15 mouse cellular contexts compared by ENCODE assay signal in the genomic region with DNA sequence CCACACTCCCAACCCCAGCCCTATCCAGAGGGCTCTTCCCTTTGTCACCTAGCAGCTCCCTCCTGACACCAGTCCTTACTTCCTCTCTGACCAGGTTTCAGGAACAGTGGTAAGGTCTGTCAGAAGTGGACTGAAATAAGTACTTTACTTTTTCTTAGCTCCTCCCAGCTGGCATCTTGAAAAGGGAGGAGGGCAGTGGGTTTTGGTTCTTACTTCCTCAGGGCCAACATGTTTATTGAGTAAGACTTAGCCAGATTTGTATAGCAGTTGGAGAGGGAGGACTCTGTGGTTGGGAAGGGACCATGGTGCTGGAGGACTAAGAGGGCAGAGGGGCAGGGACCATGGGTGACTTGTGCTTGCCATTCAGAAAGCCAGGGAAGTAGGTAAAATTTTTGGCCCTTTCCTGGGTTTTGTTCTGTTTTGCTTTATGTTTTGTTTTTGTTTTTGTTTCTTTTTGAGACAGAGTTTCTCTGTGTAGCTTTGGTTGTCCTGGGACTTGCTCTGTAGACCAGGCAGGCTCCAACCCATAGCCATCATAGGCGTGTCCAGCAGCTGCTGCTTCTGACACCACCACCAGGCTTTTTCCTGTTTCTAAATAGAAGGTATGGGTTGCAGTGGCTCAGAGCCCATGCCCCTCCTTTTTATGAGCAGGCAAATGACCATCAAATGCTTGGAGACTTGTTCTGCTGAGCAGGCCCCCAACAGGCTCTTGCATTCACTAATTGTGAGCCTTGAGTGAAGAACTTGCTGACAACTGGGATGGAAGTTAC. TPM values are rescaled to one million over a fixed set of nuclear protein-coding genes. Genes with fewer than 3 reads are reported as not detected.
DNase-seq lines count a peak whose midpoint lies in the region; ATAC-seq and TF ChIP-seq lines count a peak whose summit lies in the region.
"Not testable (repeated sequence)": the region's sequence is repeated elsewhere in the genome, so short reads cannot be mapped to it uniquely, and the experiment has no call there.
"Had no signal": no experiment of that assay in that cellular context is flagged by ENCODE, and none has a peak within 500 bp of the region (broad histone marks: within the 10 kb centered on the region; RNA-seq: fewer than 3 reads in every experiment).

A gene (minus strand): TSS at position 110 of the 770 bp plus-strand sequence.

- H3K9ac ChIP-seq in liver, embryonic 14.5 days (replicated peaks); lung, postnatal 0 days (replicated peaks; ENCODE audit: low read depth): not testable (repeated sequence)

- not testable (repeated sequence) for H3K9me3 ChIP-seq in liver, embryonic 14.5 days (ENCODE audit: control insufficient read depth, low read length); lung, postnatal 0 days (ENCODE audit: low read length)

- DNase-seq in induced T-regulatory cell, adult 2 months (ENCODE audit: low read depth), result peak; percentile 31
- DNase-seq in liver, embryonic 14.5 days (ENCODE audit: low read depth in 3 of 3, low spot score in 3 of 3), result not testable (repeated sequence)
- peak; percentile 39 for DNase-seq in lung, postnatal 0 days (ENCODE audit: low spot score)
- peak; percentile 27 for DNase-seq in splenic B cell, adult 2 months (ENCODE audit: low read depth, low spot score)

- H3K36me3 ChIP-seq in C2C12 (ENCODE audit: control insufficient read depth, insufficient read depth); liver, embryonic 14.5 days (replicated peaks; ENCODE audit: control insufficient read depth, insufficient read depth, low read depth); lung, postnatal 0 days (ENCODE audit: insufficient read depth, low read length); splenic B cell, adult 2 months (ENCODE audit: control insufficient read depth, insufficient read depth, low read length, poor library complexity, severe bottlenecking): not testable (repeated sequence)

- H3K4me1 ChIP-seq in liver, embryonic 14.5 days (replicated peaks; ENCODE audit: control insufficient read depth in 2 of 2, insufficient read depth in 2 of 2, low read length in 1 of 2); lung, postnatal 0 days (ENCODE audit: insufficient read depth, low read depth, low read length): not testable (repeated sequence)

- H3ac ChIP-seq in C2C12 (ENCODE audit: control insufficient read depth, insufficient read length, low read depth), result not testable (repeated sequence)

- not testable (repeated sequence) for H3K79me2 ChIP-seq in C2C12 (ENCODE audit: control insufficient read depth, insufficient read depth)

- H3K4me2 ChIP-seq in liver, embryonic 14.5 days (ENCODE audit: low read depth); lung, postnatal 0 days (replicated peaks; ENCODE audit: low read depth, low read length): not testable (repeated sequence)

- 0% methylated on average over 1 of the region's 1 CpGs for WGBS in liver, embryonic 14.5 days (ENCODE audit: insufficient replicate concordance)
- WGBS in lung, postnatal 0 days, result 67% methylated on average over 1 of the region's 1 CpGs

- not testable (repeated sequence) for H3K79me3 ChIP-seq in C2C12 (ENCODE audit: low read depth)

- TF ChIP-seq CTCF in C2C12 (IDR thresholded peaks at IDR 0.05; ENCODE audit: control insufficient read depth, insufficient read depth, insufficient read length); liver, embryonic 14.5 days (IDR thresholded peaks at IDR 0.05; ENCODE audit: low read depth); lung, postnatal 0 days (IDR thresholded peaks at IDR 0.05): not testable (repeated sequence)

- not testable (repeated sequence) for H3K4me3 ChIP-seq in C2C12 (ENCODE audit: insufficient read depth, poor library complexity, severe bottlenecking); liver, embryonic 14.5 days (ENCODE audit: insufficient read depth in 1 of 2, low read depth in 2 of 2, low read length in 2 of 2); lung, postnatal 0 days (ENCODE audit: low read depth, low read length)

- not testable (repeated sequence) for TF ChIP-seq EP300 in liver, embryonic 14.5 days (IDR thresholded peaks at IDR 0.05; ENCODE audit: low read depth); lung, postnatal 0 days (IDR thresholded peaks at IDR 0.05)

- H3K27ac ChIP-seq in liver, embryonic 14.5 days; lung, postnatal 0 days (ENCODE audit: low read length): not testable (repeated sequence)

- not testable (repeated sequence) for H3K27me3 ChIP-seq in C2C12 (ENCODE audit: control insufficient read depth, insufficient read depth, insufficient read length); liver, embryonic 14.5 days (ENCODE audit: control insufficient read depth, insufficient read depth, low read length); lung, postnatal 0 days (replicated peaks; ENCODE audit: insufficient read depth, low read length); splenic B cell, adult 2 months (ENCODE audit: control insufficient read depth, insufficient read depth, low read length, poor library complexity, severe bottlenecking)

- not testable (repeated sequence) for ATAC-seq in erythroblast, adult 5-6 weeks (replicated peaks; ENCODE audit: low FRiP score, poor library complexity, severe bottlenecking); liver, embryonic 14.5 days (ENCODE audit: insufficient read depth)
- 0 out of 2 replicates have a peak, but pooled peaks have one; percentile 29 for ATAC-seq in lung, postnatal 0 days
- ATAC-seq in monocyte, adult 5-6 weeks (replicated peaks; ENCODE audit: insufficient number of reproducible peaks, low FRiP score, low TSS enrichment, poor library complexity, severe bottlenecking), result peak; percentile 84

RNA-seq across cellular contexts. Expression of the gene that starts here (rescaled TPM):
- polyA plus RNA-seq in C2C12 (2012; fragmentation: generic; extraction: Trizol), result 12.3 TPM
- 1,293 and 1,517 TPM in 2 replicates for total RNA-seq in erythroblast, adult 5-6 weeks (2015; ENCODE audit: low replicate concordance)
- total RNA-seq in erythroblast, adult 5-6 weeks (2017; ENCODE audit: low replicate concordance), result 164 and 383 TPM in 2 replicates
- polyA plus RNA-seq in liver, embryonic 14.5 days (2012; rRNA removed), result 21.6 and 23.6 TPM in 2 replicates
- polyA plus RNA-seq in liver, embryonic 14.5 days (2014; fragmentation: Nextera tagmentation; extraction: Ambion mirVana), result 29.8 and 43.1 TPM in 2 replicates
- 30.5 and 47.7 TPM in 2 replicates for polyA plus RNA-seq in lung, postnatal 0 days (2015; fragmentation: Nextera tagmentation; extraction: Ambion mirVana)
- 64.9 to 239 TPM (median 82.4 TPM) in 3 replicates for total RNA-seq in monocyte, adult 5-6 weeks (2017)
- total RNA-seq: midbrain, postnatal 0 days had no signal
- polyA plus RNA-seq: embryonic facial prominence, embryonic 12.5 days; forebrain, embryonic 11.5 days; G1E; heart, embryonic 12.5 days; hindbrain, embryonic 10.5 days; midbrain, embryonic 12.5 days; neural tube, embryonic 14.5 days had no signal
